Mouse (Mus musculus) inflammation-experienced regulatory T-cells (primary cell): Measurements from ENCODE around the gene Gm20604. TPM values are rescaled to one million over a fixed set of nuclear protein-coding genes. Genes with fewer than 3 reads are reported as not detected.

Experiments
- polyA plus RNA-seq, 2 experiments: library from polyadenylated mRNA; unstranded; fragments of 100-300 nt; shearing (Covaris generic); gene quantifications; one replicate each; pipeline ENCODE4 v1.2.1; 2017

Gm20604 gene
- 10 to 100 TPM in 1 of 2 experiments, 1 to 10 TPM in 1; 7.6 to 12.1 TPM for polyA plus RNA-seq

DNA sequence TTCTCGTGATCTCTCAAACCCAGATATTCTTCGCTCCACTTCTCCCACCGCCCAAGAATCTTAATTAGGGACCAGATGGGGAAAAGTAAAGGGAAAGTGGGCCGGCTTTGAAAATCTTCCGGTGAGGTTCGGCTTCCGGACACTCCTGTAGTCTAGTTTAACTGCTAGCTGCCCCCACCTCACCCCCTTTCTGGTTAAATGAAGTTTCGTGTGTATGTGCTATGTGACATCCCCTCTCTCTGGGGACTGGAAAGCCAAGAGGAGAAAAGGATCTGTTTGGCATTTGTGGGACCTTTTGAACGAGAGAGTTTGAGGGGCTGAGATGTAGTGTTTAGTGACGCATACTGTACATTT lies at the start of gene Gm20604:
TSS of gene Gm20604 (minus strand) at position 270 of the 354 bp plus-strand sequence.

DNA sequence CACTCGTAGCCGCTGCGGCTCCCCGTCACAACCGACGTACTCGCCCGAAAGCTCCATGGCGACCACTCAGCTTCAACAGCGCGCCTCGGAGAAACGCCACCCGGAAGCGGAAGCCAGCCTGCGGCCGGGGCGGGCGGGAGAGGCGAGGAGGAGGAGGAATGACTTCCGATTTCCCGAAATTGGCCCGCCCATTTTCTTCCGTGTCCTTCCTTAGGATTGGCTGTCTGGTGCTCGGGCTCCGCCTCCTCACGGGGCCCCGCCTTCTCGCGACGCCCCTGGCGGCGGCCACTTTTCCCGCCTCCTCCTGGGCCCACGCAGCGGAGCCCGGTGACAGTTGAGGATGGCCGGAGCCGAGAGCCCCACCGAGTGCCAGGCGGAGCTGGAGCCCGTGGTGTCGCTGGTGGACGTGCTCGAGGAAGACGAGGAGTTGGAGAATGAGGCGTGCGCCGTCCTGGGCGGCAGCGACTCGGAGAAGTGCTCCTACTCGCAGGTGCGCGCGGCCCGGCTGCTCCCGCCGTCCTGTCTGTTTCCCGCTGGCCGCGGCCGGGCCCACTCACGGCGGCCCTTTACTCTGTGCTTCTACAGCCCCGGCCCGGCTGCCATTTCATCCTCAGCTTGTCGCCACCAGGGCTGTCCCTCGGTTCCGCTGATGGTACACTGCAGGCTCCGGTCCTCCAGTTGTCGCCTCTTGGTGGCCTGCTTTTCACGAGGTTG lies 626 bp downstream of the Gm20604 start, which contains the start of the genes Gm28051, Gon7 and Ubr7:
TSS of gene Gm28051 (minus strand) at position 77 of the 714 bp plus-strand sequence.
TSS of gene Gon7 (minus strand) at position 115 of the 714 bp plus-strand sequence.
TSS of gene Ubr7 (plus strand) at position 279 of the 714 bp plus-strand sequence.

DNA sequence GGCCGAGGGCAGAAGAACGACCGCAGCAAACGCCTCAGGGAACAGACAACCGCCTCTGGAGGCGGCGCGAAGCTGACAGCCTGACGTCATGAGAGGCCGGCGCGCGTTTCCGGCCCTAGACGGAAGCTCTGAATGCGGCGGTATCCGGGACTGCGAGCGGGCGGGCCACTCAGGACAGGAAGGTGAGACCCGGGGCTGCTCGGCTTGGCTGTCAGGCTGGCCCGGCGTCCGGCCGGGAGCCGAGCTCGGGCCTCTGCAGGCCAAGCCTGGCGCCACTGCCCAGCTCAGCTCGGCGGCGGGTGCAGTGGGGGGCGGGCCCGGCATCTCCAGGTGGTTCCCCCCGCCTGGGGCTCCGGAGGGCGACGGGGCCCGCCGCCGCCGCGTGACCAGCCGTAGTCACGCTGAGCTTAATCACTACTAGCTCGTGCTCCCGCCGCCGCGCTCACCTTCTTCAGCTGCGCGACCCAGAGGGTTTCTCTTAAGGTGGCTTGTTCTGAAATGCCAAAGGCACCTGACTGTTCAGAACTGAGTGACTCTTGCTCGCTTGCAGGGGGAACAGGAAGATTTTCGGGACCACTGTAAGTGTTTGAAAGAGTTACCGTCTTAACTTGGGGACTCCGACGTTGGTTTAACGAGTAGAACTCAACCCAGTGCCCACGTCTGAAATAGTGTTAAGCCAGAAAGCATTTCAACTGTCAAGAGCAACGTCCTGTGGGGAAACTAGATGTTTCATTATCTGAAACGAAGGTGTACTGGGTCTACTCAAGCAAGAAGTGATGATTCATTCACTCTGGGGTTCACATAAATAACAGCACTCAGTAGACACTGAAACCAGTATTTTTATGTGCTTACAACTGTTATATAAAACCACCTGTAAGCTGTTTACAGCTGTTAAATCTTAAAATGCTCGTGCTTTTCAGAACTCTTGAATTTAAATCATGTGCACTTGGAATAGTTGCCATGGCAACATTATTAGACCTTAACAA lies 14.6 kb downstream of the Gm20604 start, which contains the start of the genes Moap1 and Tmem251:
TSS of gene Moap1 (minus strand) at position 73 of the 986 bp plus-strand sequence.
TSS of gene Tmem251 (plus strand) at position 174 of the 986 bp plus-strand sequence.

DNA sequence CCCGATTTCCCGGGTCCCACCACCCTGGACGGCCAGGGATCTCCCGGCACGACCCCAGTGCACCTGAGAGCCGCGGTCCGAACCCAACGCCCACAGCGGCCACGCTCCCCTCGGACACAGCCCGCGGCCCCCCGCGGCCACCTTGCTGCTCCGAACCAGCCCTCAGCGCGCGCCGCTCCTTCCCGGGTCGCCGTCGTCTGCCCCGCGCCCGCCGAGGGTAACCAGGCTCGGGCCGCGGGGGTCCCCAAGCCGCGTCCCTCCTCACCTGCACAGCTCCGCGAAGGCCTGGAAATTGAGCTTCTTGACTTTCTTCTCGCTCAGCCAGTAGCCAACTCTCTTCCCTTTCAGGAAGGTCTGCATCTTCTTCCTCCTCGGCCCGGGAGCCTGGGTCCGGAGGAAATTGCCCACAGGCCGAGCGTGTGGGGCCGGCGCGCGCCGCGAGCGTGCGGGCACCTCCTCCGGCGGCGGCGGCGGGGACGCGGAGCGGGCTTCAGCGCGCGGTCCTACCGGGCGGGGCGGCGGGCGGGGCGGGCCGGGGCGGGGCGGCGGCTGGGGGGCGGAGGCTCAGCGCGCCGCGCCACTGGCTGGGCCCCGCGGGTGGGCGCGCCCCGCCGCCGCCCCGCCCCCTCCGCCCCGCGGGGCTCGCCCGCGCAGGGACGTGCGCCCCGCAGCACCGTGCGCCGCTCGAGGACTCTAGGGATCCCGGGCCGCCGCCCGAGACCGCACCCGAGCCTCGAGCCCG lies 53.8 kb downstream of the Gm20604 start, which contains the start of gene Itpk1:
TSS of gene Itpk1 (minus strand) at position 474 of the 742 bp plus-strand sequence.

Other genes starting within 250 kb of the Gm20604 start
- under 1 TPM in 1 of 2 experiments, not detected in 1; 0.64 TPM for gene Chga, start 203.7 kb downstream of the Gm20604 start, polyA plus RNA-seq
- gene Itpk1, start 53.7 kb downstream of the Gm20604 start, polyA plus RNA-seq, result 10 to 100 TPM; 52.8 to 54.7 TPM
- 1 to 10 TPM; 5.6 to 7.7 TPM for gene Moap1, start 15.0 kb downstream of the Gm20604 start, polyA plus RNA-seq
- gene Tmem251, start 14.9 kb downstream of the Gm20604 start, polyA plus RNA-seq, result 10 to 100 TPM; 19.1 to 20.0 TPM
- gene Gm28051, start 907 bp downstream of the Gm20604 start, polyA plus RNA-seq, result not detected
- 10 to 100 TPM; 19.9 to 32.4 TPM for gene Gon7, start 869 bp downstream of the Gm20604 start, polyA plus RNA-seq
- 10 to 100 TPM; 28.1 to 35.4 TPM for gene Ubr7, start 705 bp downstream of the Gm20604 start, polyA plus RNA-seq
- 10 to 100 TPM; 14.6 to 16.3 TPM for gene Btbd7, start 119.8 kb upstream of the Gm20604 start, polyA plus RNA-seq
- gene Cox8c, start 140.6 kb upstream of the Gm20604 start, polyA plus RNA-seq, result 1 to 10 TPM in 1 of 2 experiments, not detected in 1; 1.3 TPM
- gene Unc79, start 190.2 kb upstream of the Gm20604 start, polyA plus RNA-seq, result 1 to 10 TPM in 1 of 2 experiments, under 1 TPM in 1; 0.66 to 1.4 TPM